Mouse (Mus musculus): ENCODE measurements around the gene Stim1. TPM values are rescaled to one million over a fixed set of nuclear protein-coding genes. Genes with fewer than 3 reads are reported as not detected.
A peak's percentile ranks its signal among the peaks of the same experiment; 100 is the strongest.
"Not testable (repeated sequence)": the region's sequence is repeated elsewhere in the genome, so short reads cannot be mapped to it uniquely, and the experiment has no call there.

Gene Stim1
- polyA plus RNA-seq, 1 experiment = 89.4 TPM

DNA sequence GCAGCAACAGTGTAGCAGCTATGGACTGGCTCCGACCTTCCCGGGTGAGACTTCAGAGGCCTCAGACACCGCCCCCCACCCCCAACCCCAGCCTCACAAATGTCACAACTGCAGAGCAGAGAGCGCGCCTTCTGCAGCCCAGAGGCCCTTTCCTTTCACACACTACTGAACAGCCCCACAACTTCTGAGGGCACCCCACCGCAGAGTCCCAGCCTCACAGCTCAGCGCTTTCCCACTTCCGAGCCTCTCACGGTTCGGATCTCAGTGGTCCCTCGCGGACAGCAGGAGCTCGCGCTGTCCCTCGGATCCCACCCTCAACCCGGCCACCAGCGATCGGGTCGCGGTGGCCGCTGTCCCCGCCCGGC lies 18.1 kb upstream of the Stim1 start:
- no peak for DNase-seq (ENCODE audit: low spot score)

- DNase-seq (ENCODE audit: low spot score) = peak; percentile 91
These were observed 17.5 kb upstream of the Stim1 start for GRCm38 (mm10) chr7:102249896-102250630.

DNA sequence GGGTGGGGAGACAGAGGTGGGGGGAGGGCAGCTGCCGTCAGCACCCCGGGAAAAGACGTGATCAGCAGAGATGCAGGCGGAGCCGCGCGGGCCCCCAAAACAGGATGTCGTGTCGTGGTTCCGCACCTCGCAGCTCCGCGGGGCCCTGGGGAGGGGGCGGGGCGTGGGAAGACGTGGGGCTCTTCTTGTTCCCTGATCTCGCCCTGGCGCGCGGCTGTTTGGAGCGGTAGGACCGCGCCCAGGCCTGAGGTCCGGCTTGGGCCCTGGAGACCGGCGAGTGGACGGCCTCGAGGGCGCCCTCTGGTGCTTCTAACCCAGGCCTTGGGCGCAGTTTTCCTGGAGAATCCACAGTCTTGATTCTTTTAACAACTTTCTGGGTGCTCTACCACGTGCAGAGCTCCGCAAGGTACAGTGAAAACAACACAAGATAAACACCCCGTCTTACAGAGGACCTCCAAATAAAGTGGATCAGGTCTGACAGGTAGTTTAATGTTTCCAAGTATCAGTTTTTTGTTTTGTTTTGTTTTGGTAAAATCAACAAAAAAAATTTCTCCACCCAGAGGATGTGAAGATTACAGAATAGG lies 16.9 kb upstream of the Stim1 start:
- DNase-seq (ENCODE audit: low spot score) = no peak

- no peak for DNase-seq (ENCODE audit: low spot score)
These were observed 14.0 kb upstream of the Stim1 start for GRCm38 (mm10) chr7:102253631-102254030.

DNA sequence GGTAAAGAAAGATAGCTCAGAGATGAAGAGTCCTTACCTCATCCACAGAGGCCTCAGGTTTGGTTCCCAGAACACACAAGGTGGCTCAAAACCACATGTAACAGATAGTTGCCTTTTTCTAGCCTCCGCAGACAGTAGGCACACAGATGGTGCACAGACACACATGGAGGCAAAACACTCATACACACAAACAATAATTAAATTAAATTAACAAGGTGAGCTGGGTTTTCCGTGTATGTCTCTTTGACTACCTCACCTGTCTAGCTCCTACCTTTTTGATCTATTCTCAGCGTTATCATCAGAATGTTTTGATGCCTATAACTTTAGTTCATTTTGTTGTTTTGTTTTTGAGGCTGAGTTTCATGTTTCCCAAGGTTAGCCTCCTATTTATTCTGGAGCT lies 11.7 kb upstream of the Stim1 start, which contains the start of gene Rhog:
Rhog (minus strand) TSS at position 101 of the 400 bp plus-strand sequence.
- DNase-seq (ENCODE audit: low spot score) = no peak

GRCm38 (mm10) chr7:102256636-102257035 lies 11.0 kb upstream of the Stim1 start:
- DNase-seq (ENCODE audit: low spot score) = no peak

DNA sequence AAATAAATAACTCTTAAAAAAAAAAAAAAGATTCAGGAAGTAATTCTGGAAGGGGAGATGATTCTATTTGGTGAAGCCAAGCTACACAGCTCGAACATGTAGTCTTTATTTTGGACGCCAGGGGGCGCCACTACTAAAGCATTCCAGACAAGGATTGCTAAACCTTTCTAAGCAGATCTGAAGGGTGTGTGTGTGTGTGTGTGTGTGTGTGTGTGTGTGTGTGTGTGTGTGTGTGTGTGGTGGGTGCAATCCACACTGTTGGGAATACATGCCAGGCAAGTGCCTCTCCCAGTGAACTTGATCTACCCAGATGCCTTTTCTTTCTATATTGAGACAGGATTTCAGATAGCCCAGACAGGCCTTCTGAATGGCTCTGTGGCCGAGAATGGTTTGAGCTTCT lies 9.4 kb upstream of the Stim1 start:
- peak; percentile 64 for DNase-seq (ENCODE audit: low spot score)

GRCm38 (mm10) chr7:102258753-102259152 lies 8.9 kb upstream of the Stim1 start:
- DNase-seq (ENCODE audit: low spot score) = no peak

DNA sequence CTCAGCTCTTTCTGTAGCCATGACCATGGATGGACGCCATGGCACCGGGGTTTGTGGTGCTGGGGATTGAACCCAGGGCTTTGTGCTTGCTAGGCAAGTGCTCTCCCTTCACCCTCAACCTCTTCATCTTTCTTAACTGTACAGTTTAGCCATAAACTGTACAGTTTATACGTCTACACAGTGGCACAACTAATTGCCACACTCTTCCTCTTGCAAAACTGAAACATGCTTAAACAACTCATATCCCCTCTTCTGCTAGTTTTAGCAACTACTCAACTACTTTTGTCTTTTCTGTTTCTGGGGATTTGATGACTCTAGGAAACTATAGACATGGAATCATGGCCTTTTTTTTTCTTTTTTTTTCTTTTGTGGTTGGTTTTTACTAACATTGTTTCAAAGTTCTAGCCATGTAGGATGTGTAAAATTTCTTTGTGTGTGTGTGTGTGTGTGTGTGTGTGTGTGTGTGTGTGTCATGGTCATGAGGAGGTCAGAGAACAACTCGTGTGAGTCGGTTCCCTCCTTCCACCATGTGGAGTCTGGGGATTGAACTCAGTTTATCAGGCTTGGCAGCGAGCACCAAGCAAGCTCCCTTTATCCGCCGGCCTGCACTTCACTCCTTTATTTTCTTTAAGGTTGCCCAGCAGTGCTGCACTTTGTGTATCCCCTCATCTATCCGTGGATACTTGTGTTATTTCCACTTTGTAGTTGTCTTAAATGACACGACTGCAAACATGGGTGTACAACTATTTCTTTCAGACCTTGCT lies 7.7 kb upstream of the Stim1 start:
- no peak for DNase-seq (ENCODE audit: low spot score)

- no peak for DNase-seq (ENCODE audit: low spot score)
These were observed 7.1 kb upstream of the Stim1 start for GRCm38 (mm10) chr7:102260518-102260917.

GRCm38 (mm10) chr7:102263020-102263419 lies 4.6 kb upstream of the Stim1 start:
- DNase-seq (ENCODE audit: low spot score) = no peak

GRCm38 (mm10) chr7:102266021-102266400 lies 1.6 kb upstream of the Stim1 start:
- DNase-seq (ENCODE audit: low spot score) = not testable (repeated sequence)

GRCm38 (mm10) chr7:102266401-102267042 lies 1.1 kb upstream of the Stim1 start:
- no peak for DNase-seq (ENCODE audit: low spot score)

DNA sequence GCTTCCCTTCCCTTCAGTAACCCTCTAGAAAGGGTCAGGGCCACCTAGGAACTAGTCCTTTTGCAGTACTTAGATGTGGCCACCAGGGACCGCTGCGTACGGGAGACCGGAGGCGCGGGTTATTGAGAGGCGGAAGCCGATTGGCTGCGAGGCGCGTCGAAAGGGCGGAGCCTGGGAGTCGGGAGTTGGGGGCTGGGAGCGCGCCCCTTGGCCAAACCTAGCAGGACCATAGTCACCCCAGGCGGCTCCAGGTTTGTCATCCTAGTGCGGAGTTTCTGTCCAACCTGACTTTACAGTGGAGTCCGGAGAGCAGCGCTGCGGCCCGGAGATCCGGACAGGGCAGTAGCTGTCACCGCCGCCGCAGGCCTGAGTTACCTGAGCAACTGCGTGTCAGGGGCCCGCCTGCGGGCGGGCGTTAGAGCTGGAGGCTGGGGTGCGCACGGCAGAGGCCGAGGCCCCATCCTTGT lies 460 bp upstream of the Stim1 start:
- peak; percentile 94 for DNase-seq (ENCODE audit: low spot score)

- DNase-seq (ENCODE audit: low spot score) = no peak
These were observed 766 bp downstream of the Stim1 start for GRCm38 (mm10) chr7:102268395-102268748.

GRCm38 (mm10) chr7:102272422-102272948 lies 4.9 kb downstream of the Stim1 start:
- DNase-seq (ENCODE audit: low spot score) = no peak

GRCm38 (mm10) chr7:102281403-102281802 lies 13.8 kb downstream of the Stim1 start:
- DNase-seq (ENCODE audit: low spot score) = no peak

DNA sequence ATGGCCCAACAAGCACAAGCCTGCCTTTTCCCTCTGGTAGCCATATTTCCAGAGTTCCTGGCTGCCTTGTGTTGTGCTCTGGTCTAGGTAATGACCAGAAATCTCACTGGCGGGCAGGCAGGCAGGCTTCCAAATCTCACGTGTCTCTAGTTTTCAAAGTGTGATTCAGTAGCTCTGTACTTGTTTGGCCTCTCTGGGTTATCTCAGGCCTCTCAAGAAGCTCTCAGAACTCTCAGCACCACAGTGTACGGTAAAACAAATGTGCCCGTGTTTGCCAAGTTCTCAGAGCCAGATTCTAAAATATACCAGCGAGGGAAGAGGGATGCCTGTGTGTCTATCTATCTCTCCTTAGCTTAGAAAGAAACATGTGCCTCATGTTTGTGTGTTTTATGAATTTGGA lies 14.7 kb downstream of the Stim1 start:
- no peak for DNase-seq (ENCODE audit: low spot score)

DNA sequence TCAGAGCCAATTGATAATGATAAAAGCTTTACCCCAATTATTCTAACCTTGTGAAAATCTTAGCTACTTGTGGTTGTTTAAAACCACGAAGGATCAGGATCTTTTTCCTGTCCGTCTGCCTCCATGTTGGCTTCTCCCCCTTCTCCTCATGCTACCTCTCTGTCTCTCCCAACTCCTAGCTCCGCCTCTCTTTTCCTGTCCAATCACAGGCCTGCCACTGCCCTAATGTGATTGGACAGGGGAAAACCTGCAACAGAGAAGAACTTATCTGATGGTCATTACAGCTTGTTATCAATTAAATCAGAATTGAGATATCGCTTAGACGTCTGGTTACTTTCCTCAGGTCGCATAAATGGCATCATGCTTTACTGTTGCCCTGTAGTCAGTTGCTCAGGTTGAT lies 21.9 kb downstream of the Stim1 start:
- DNase-seq (ENCODE audit: low spot score) = no peak

DNA sequence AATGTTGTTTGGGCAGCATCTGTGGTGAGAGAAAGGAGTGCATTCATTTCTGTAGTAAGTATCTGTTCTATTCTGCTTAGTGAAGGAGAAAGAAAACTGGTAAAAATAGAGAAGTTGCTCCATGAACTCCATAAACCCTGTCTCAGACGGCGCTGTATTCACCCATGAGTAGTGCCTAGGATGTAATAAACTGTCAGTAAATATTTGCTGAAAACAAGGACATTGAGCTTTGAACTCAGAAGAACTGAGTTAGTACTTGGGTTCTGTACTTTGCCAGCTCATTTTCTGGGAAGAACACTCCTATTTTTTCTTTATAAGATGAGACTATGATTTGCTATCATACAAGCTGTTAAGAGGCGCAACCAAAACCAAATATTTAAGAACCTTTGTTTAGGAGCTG lies 24.6 kb downstream of the Stim1 start:
- no peak for DNase-seq (ENCODE audit: low spot score)

GRCm38 (mm10) chr7:102293234-102293633 lies 25.6 kb downstream of the Stim1 start:
- DNase-seq (ENCODE audit: low spot score) = no peak

- DNase-seq (ENCODE audit: low spot score) = no peak
These were observed 33.2 kb downstream of the Stim1 start for GRCm38 (mm10) chr7:102300761-102301160.

Data from urinary bladder, adult 2 months (tissue).